Mouse (Mus musculus): Measurements from ENCODE around the gene Pdk2. TPM values are rescaled to one million over a fixed set of nuclear protein-coding genes. Genes with fewer than 3 reads are reported as not detected.

Gene Pdk2
- polyA plus RNA-seq, 1 experiment = 219 TPM

GRCm38 (mm10) chr11:95042096-95042495, 942 bp upstream of the Pdk2 start:
- H3K27me3 ChIP-seq (ENCODE audit: control insufficient read depth, insufficient read depth, low read length) = no peaks in the 10 kb centered on the region
- peak overlapping the region; percentile 72 for H3K4me3 ChIP-seq (replicated peaks; ENCODE audit: insufficient read depth, low read depth, low read length)
- TF ChIP-seq POLR2A (IDR thresholded peaks at IDR 0.05; ENCODE audit: borderline replicate concordance, insufficient read depth, low read length) (peak; percentile 70; the same call in 1 of the 2 replicates), CTCF (IDR thresholded peaks at IDR 0.05; ENCODE audit: borderline replicate concordance, insufficient read depth, low read depth, low read length) (peak; percentile 74)
- WGBS = under 1% methylated on average over 11 of the region's 11 CpGs
- DNase-seq = peak; percentile 89
- H3K27ac ChIP-seq (ENCODE audit: insufficient read depth, low read length) = peak overlapping the region; percentile 65
- peaks cover 23% of the 10 kb centered on the region for H3K4me1 ChIP-seq (ENCODE audit: control insufficient read depth, insufficient read depth, low read length)

GRCm38 (mm10) chr11:95040491-95041138, 539 bp downstream of the Pdk2 start:
- Histone ChIP-seq H3K4me3 (replicated peaks; ENCODE audit: insufficient read depth, low read depth, low read length) (peak overlapping the region; percentile 80), H3K4me1 (ENCODE audit: control insufficient read depth, insufficient read depth, low read length) (peaks cover 38% of the 10 kb centered on the region), H3K27me3 (ENCODE audit: control insufficient read depth, insufficient read depth, low read length) (no peaks in the 10 kb centered on the region), H3K27ac (ENCODE audit: insufficient read depth, low read length) (peak overlapping the region; percentile 100)
- under 1% methylated on average over 20 of the region's 20 CpGs for WGBS
- DNase-seq = peak; percentile 87
- TF ChIP-seq CTCF (IDR thresholded peaks at IDR 0.05; ENCODE audit: borderline replicate concordance, insufficient read depth, low read depth, low read length) = no peak
- no peak for TF ChIP-seq POLR2A (IDR thresholded peaks at IDR 0.05; ENCODE audit: borderline replicate concordance, insufficient read depth, low read length)

- Histone ChIP-seq H3K27ac (ENCODE audit: insufficient read depth, low read length) (peak overlapping the region; percentile 100), H3K4me1 (ENCODE audit: control insufficient read depth, insufficient read depth, low read length) (peaks cover 47% of the 10 kb centered on the region), H3K27me3 (ENCODE audit: control insufficient read depth, insufficient read depth, low read length) (no peaks in the 10 kb centered on the region), H3K4me3 (replicated peaks; ENCODE audit: insufficient read depth, low read depth, low read length) (peak overlapping the region; percentile 80)
- DNase-seq = peak; percentile 79 to 90
- WGBS = 9% methylated on average over 4 of the region's 4 CpGs
- TF ChIP-seq POLR2A (IDR thresholded peaks at IDR 0.05; ENCODE audit: borderline replicate concordance, insufficient read depth, low read length) = peak; percentile 35; the same call in 1 of the 2 replicates
- TF ChIP-seq CTCF (IDR thresholded peaks at IDR 0.05; ENCODE audit: borderline replicate concordance, insufficient read depth, low read depth, low read length) = no peak
Observed at GRCm38 (mm10) chr11:95039766-95040165, 1.4 kb downstream of the Pdk2 start.

GRCm38 (mm10) chr11:95038818-95039655, 2.1 kb downstream of the Pdk2 start:
- peak overlapping the region; percentile 80 for H3K4me3 ChIP-seq (replicated peaks; ENCODE audit: insufficient read depth, low read depth, low read length)
- H3K27ac ChIP-seq (ENCODE audit: insufficient read depth, low read length) = peak overlapping the region; percentile 100
- no peak for TF ChIP-seq POLR2A (IDR thresholded peaks at IDR 0.05; ENCODE audit: borderline replicate concordance, insufficient read depth, low read length)
- TF ChIP-seq CTCF (IDR thresholded peaks at IDR 0.05; ENCODE audit: borderline replicate concordance, insufficient read depth, low read depth, low read length) = no peak
- WGBS = 20% methylated on average over 13 of the region's 13 CpGs
- DNase-seq = peak; percentile 45 to 55
- peaks cover 54% of the 10 kb centered on the region for H3K4me1 ChIP-seq (ENCODE audit: control insufficient read depth, insufficient read depth, low read length)
- H3K27me3 ChIP-seq (ENCODE audit: control insufficient read depth, insufficient read depth, low read length) = no peaks in the 10 kb centered on the region

GRCm38 (mm10) chr11:95038156-95038817, 2.9 kb downstream of the Pdk2 start:
- TF ChIP-seq POLR2A (IDR thresholded peaks at IDR 0.05; ENCODE audit: borderline replicate concordance, insufficient read depth, low read length) (no peak), CTCF (IDR thresholded peaks at IDR 0.05; ENCODE audit: borderline replicate concordance, insufficient read depth, low read depth, low read length) (no peak)
- WGBS = 53% methylated on average over 14 of the region's 14 CpGs
- Histone ChIP-seq H3K27me3 (ENCODE audit: control insufficient read depth, insufficient read depth, low read length) (no peaks in the 10 kb centered on the region), H3K4me1 (ENCODE audit: control insufficient read depth, insufficient read depth, low read length) (peaks cover 61% of the 10 kb centered on the region), H3K27ac (ENCODE audit: insufficient read depth, low read length) (peak overlapping the region; percentile 92), H3K4me3 (replicated peaks; ENCODE audit: insufficient read depth, low read depth, low read length) (no peak overlapping the region)
- DNase-seq = peak; percentile 44 to 51

- Histone ChIP-seq H3K27me3 (ENCODE audit: control insufficient read depth, insufficient read depth, low read length) (no peaks in the 10 kb centered on the region), H3K4me1 (ENCODE audit: control insufficient read depth, insufficient read depth, low read length) (peaks cover 70% of the 10 kb centered on the region), H3K27ac (ENCODE audit: insufficient read depth, low read length) (peak overlapping the region; percentile 92), H3K4me3 (replicated peaks; ENCODE audit: insufficient read depth, low read depth, low read length) (peak overlapping the region; percentile 5)
- DNase-seq = peak; percentile 86 to 92
- peak; percentile 19; the same call in 1 of the 2 replicates for TF ChIP-seq CTCF (IDR thresholded peaks at IDR 0.05; ENCODE audit: borderline replicate concordance, insufficient read depth, low read depth, low read length)
- no peak for TF ChIP-seq POLR2A (IDR thresholded peaks at IDR 0.05; ENCODE audit: borderline replicate concordance, insufficient read depth, low read length)
- 10% methylated on average over 6 of the region's 6 CpGs for WGBS
Observed at GRCm38 (mm10) chr11:95037306-95037705, 3.8 kb downstream of the Pdk2 start.

- peaks cover 76% of the 10 kb centered on the region for H3K4me1 ChIP-seq (ENCODE audit: control insufficient read depth, insufficient read depth, low read length)
- H3K27ac ChIP-seq (ENCODE audit: insufficient read depth, low read length) = peak overlapping the region; percentile 92
- TF ChIP-seq POLR2A (IDR thresholded peaks at IDR 0.05; ENCODE audit: borderline replicate concordance, insufficient read depth, low read length) (no peak), CTCF (IDR thresholded peaks at IDR 0.05; ENCODE audit: borderline replicate concordance, insufficient read depth, low read depth, low read length) (no peak)
- peak in 1 of 2 experiments; percentile 30 for DNase-seq
- H3K27me3 ChIP-seq (ENCODE audit: control insufficient read depth, insufficient read depth, low read length) = no peaks in the 10 kb centered on the region
- no peak overlapping the region for H3K4me3 ChIP-seq (replicated peaks; ENCODE audit: insufficient read depth, low read depth, low read length)
- WGBS = 90% methylated on average over 5 of the region's 5 CpGs
Observed at GRCm38 (mm10) chr11:95036521-95036920, 4.6 kb downstream of the Pdk2 start.

Data from cerebellum, adult 2 months (tissue).